Mouse (Mus musculus) spleen, postnatal 4 days (tissue): ENCODE data around the gene Panx1.

ENCODE experiments used
- DNase-seq, 2 experiments: peaks; one replicate each; pipeline ENCODE4 v3.0.0; 2022; ENCODE audit warnings: low spot score in 2 of 2

Panx1 gene

DNA sequence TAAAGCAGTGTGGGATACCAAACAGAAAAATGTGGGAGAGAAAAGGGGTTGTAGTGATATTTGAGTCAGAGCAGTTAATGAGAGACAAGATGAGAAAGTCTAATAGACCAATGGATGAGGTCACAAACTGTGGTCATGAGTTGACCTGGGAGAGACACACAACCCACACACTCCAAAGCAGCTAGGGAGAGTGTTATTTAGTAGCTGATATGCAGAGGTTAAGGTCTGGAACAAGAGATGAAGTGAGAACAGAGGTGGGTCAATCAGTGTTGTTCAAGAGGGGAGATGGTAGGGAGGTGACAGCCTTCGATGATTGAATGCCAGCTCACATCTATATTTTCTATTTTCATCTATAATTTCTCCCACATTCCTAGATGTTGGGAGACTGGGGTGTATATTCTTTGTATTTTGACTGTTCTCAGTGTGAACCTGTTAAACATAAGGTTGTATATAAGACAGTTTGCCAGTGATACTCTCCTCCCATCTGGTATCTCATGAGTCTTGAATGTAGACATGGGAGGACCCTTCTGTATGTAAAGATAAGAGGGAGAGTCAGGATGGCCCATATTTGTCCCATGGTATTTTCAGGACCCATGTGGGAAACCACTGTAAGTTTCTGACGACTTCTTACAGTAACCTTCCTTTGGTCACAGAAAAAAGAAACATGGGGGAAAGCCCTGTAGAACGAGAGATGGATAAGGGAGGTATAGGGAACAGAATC, 74.3 kb downstream of the Panx1 start:
- DNase-seq = no peak

DNA sequence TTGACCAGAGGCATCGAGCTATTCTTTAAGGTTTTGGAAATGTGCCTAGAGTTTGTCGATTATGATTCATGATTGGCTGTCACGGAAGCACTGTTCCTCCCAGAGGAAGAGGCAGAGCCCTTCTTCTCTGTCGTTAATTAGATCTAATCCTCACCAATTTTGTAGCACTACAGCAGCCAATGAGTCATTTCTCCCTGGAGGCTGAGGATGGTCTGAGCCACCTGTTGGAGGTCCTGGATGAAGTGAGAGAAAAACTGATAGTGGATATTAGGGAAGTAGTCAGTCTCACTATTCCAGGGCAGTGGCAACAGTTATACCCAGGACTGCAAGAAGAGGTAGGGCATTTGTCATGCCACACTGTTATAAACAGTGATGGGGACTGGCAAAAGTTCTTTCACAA, 75.1 kb downstream of the Panx1 start:
- DNase-seq = no peak

GRCm38 (mm10) chr9:14967598-14967997, 77.7 kb downstream of the Panx1 start:
- DNase-seq = no peak

GRCm38 (mm10) chr9:14966787-14967186, 78.5 kb downstream of the Panx1 start:
- DNase-seq = no peak

- DNase-seq = no peak
Observed at GRCm38 (mm10) chr9:14965368-14965767, 79.9 kb downstream of the Panx1 start.

- DNase-seq = no peak
Observed at GRCm38 (mm10) chr9:14962769-14963168, 82.5 kb downstream of the Panx1 start.

GRCm38 (mm10) chr9:14954659-14955058, 90.6 kb downstream of the Panx1 start:
- DNase-seq = no peak
